Mouse (Mus musculus) G1E (cell line): ENCODE measurements around the gene Rgs6.

Source experiments
- CTCF ChIP-seq: IDR thresholded peaks from 2 replicates; pipeline ENCODE4 v1.5.1; 2012; ENCODE audit warnings: low read depth, low read length, inconsistent platforms, mixed read lengths
- GATA1 ChIP-seq: IDR thresholded peaks from 2 replicates; pipeline ENCODE4 v1.6.1; 2012; ENCODE audit warnings: borderline replicate concordance, low read length, inconsistent platforms, mixed read lengths

DNA sequence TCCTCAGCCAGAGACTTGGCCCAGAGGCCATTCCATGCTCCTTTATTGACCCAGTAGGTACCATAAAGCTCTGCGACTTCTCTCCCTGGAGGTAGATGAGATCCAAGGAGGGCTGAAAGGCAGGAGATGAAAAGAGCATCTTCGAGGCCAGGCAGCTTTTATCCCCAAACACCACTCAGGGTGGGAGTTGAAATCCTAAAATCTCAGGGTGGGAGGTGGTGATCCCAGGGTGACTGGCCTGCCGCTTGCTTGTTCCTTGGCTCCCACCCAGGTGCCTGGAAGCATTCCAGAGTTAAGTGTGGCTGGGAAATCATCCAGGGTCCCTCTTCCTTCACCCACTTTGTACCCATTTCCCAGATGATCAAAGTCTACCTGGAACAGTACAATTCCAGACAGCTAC is 525.9 kb downstream of the Rgs6 start:
- no peak for TF ChIP-seq CTCF
- no peak for TF ChIP-seq GATA1
